Mouse (Mus musculus) v-Abl transformed pro-B cells (cell line): ENCODE measurements around the gene Lmtk2.

ENCODE experiments used
- in situ Hi-C, 2 experiments: fragments of 400-800 bp; cut with MboI; formaldehyde crosslinking; loops; one replicate each; pipeline ENCODE4 v1.15.1; 2025; ENCODE audit not compliant: unreplicated experiment in 2 of 2

Gene Lmtk2

GRCm38 (mm10) chr5:144100149-144100935 is at the start of gene Lmtk2:
TSS of gene Lmtk2 (plus strand) at chr5:144100436.
- in situ Hi-C loops = no loop called here

GRCm38 (mm10) chr5:144051268-144051667 is 49.0 kb upstream of the Lmtk2 start:
- in situ Hi-C loops = no loop called here

DNA sequence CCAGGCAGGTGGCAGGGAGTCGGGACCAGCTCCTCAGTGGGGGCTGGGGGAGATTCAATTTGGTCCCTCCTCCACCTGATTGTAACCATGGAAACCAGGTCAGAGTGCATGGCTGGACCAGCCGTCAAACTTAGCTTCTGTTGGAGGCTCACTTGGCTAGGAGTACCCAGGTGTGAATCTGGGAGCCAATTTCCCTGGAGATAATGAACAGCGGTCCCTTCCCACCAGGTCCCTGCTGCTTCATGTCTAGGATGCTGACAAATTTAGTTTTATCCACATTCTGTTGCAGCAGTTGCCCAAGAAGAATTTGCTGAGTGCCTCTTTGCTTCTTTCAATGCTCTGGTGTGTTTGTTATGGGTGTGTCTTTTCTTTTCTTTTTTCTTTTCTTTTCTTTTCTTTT is 46.8 kb upstream of the Lmtk2 start:
- in situ Hi-C loops = no loop called here

DNA sequence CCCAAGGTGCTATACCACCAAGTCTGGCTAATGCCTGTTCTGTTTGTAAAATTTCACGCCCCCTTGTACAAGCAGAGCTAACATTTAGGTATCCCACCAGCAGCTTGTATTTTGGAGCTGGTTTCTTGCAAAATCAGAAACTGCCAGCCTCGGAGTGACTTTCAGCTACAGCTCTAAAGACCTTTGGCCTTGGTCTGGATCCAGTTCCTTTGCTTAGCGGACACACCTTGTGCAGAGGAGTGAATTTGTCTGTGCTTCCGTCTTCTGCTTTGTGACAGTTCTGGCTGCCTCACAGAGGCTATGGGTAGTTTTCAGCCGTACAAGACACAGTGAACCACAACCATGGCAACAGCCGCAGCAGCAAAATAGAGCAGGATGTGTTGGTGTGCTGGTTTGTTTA is 45.9 kb upstream of the Lmtk2 start:
- in situ Hi-C loops = no loop called here

GRCm38 (mm10) chr5:144064093-144064492 is 36.1 kb upstream of the Lmtk2 start:
- in situ Hi-C loops = no loop called here

DNA sequence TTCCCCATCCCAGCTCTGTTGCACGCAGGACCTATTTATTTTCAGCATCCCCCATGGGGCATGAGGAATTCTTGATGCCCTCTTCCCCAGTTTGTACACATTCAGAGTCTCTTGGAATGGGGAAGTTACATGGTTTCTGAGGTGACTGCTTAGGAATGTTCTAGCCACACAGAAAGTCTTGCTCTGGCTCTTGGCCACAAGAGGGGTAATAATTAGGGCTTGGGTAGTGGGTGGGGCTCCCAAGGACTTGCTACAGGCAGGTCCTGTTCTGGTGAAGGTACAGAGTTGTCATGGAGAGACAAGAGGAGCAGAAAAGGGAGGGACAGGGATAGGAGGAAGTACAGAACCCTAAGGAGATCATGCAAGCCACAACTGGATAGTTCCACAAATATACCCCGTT is 34.2 kb upstream of the Lmtk2 start:
- in situ Hi-C loops = no loop called here

- in situ Hi-C loops = no loop called here
Observed at GRCm38 (mm10) chr5:144070064-144070463, 30.2 kb upstream of the Lmtk2 start.

GRCm38 (mm10) chr5:144071249-144071648 is 29.0 kb upstream of the Lmtk2 start:
- in situ Hi-C loops = no loop called here

- in situ Hi-C loops = no loop called here
Observed at GRCm38 (mm10) chr5:144077541-144077940, 22.7 kb upstream of the Lmtk2 start.

- in situ Hi-C loops = no loop called here
Observed at GRCm38 (mm10) chr5:144080886-144081285, 19.4 kb upstream of the Lmtk2 start.

- in situ Hi-C loops = no loop called here
Observed at GRCm38 (mm10) chr5:144082006-144082405, 18.2 kb upstream of the Lmtk2 start.

DNA sequence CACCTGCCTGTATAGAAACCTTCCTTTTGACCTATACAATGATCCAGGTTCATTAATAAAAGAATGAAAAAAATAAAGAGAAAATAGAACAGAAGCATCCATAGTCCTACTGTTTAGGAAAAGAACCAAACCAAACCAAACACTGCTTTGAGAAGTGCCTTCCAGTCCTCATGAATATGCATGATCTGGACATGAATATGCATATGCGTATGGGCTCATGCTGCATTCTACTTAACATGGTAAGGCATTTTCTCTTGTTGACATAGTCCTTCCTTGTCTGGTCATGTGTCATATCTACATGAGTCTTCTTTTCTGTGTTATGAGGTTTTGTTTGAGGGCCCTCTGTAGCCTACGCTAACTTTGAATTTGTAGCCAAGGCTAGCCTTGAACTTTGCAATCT is 16.7 kb upstream of the Lmtk2 start:
- in situ Hi-C loops = no loop called here

DNA sequence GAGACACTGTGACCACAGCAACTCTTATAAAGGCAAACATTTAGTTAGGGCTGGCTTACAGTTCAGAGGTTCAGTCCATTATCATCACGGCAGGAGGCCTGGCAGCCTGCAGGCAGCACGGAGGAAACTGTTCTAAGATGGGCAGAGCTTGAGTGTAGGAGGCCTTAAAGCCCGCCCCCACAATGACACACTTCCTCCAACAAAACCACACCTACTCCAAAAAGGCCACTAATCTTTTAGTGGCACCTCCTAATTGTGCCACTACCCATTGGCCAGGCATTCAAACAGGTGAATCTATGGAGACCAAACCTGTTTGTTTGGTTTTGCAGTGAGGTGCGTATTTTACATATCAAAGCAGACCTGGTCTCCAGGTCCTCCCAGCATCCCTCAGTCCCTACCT is 16.0 kb upstream of the Lmtk2 start:
- in situ Hi-C loops = no loop called here

- in situ Hi-C loops = no loop called here
Observed at GRCm38 (mm10) chr5:144085696-144086095, 14.5 kb upstream of the Lmtk2 start.

- in situ Hi-C loops = no loop called here
Observed at GRCm38 (mm10) chr5:144086494-144086893, 13.7 kb upstream of the Lmtk2 start.

DNA sequence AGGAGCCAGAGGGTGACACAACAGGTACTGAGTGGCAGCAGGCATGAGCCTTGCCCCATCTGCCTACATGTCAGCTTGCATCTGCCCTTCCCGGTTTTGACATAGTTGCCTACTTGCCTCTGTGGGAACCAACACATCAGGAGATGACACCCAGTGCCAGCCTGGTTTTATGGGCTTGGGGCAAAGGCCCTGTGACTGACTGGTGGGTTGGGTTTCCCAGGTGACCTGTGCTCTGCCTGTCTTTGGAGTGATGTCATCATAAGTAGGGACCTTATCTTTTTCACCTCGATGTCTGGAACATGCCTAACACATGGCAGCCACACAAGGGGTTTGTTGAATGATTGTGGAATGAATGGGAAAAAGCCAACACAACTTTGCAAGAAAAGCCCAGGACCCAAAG is 11.9 kb upstream of the Lmtk2 start:
- in situ Hi-C loops = no loop called here

GRCm38 (mm10) chr5:144095461-144095970 is 4.7 kb upstream of the Lmtk2 start:
- in situ Hi-C loops = loop anchor here (5.0 kb wide), 1 partner anchor 62 kb away; no protein-coding TSS in a partner anchor

- in situ Hi-C loops = loop anchor here (5.0 kb wide), 1 partner anchor 59 kb away; no protein-coding TSS in a partner anchor
Observed at GRCm38 (mm10) chr5:144097902-144098639, 2.2 kb upstream of the Lmtk2 start.

DNA sequence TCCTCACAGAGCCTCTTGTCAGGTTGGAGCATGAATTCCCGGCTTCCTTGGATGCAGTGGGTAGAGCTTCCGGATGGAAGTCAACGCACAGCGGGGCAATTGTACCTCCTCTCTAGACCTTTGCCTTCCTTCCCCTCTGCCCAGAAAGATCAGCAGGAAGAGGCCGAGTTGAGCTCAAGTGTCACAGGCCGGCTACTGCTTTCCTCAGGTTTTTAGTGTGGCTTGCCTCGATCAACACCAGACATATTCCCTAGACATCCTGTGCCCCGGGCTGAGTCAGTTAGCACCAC is 1.7 kb upstream of the Lmtk2 start:
- in situ Hi-C loops = loop anchor here (5.0 kb wide), 1 partner anchor 59 kb away; no protein-coding TSS in a partner anchor

GRCm38 (mm10) chr5:144100948-144101347 is 712 bp downstream of the Lmtk2 start:
- in situ Hi-C loops = no loop called here

DNA sequence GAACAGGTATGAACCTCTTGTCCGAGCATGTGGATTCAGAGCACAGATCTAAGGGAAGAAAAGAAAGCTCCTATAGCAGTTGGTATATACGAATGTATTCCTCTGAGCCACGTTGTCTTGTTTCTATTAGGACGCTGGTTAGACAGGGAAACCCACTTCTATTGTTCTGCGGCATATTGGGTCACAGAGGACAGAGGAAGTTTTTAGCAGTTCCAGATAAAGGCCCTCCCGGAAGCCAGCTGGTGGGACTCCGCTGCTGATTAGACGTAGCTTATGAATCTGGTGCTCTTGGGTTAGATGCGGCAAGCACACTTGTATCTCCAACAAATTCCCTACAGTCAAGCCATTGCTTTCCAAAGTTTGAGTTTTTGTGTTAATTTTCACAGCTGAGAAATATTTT is 4.8 kb downstream of the Lmtk2 start:
- in situ Hi-C loops = no loop called here
